Mouse (Mus musculus) CH12.LX (cell line): ENCODE results near the gene Golim4.

Experiments used
- CTCF ChIP-seq, 2 experiments: IDR thresholded peaks in 1 of 2; conservative IDR thresholded peaks in 1 of 2; 2 replicates each; pipeline ENCODE4 v1.5.1; 2011 to 2012; ENCODE audit warnings: low read depth in 2 of 2, low read length in 2 of 2, improper control_type of control experiment in 1 of 2, inconsistent platforms in 1 of 2, mild to moderate bottlenecking in 1 of 2, moderate library complexity in 1 of 2
- EP300 ChIP-seq: IDR thresholded peaks from 2 replicates; pipeline ENCODE4 v1.6.1; 2011; ENCODE audit warnings: low read length, improper control_type of control experiment
- HCFC1 ChIP-seq: IDR thresholded peaks from 2 replicates; pipeline ENCODE4 v1.6.1; 2012; ENCODE audit warnings: low read depth, mild to moderate bottlenecking, inconsistent platforms, low read length, improper control_type of control experiment
- MEF2A ChIP-seq: IDR thresholded peaks from 2 replicates; pipeline ENCODE4 v1.6.1; 2014; ENCODE audit warnings: low read depth, mild to moderate bottlenecking, inconsistent platforms, low read length, improper control_type of control experiment, borderline replicate concordance
- NRF1 ChIP-seq: IDR thresholded peaks from 2 replicates; pipeline ENCODE4 v1.6.1; 2014; ENCODE audit warnings: low read depth, mild to moderate bottlenecking, inconsistent platforms, low read length, improper control_type of control experiment, moderate library complexity
- POLR2A ChIP-seq: IDR thresholded peaks from 2 replicates; pipeline ENCODE4 v1.6.1; 2011; ENCODE audit warnings: low read depth, mild to moderate bottlenecking, improper control_type of control experiment, low read length
- RAD21 ChIP-seq: IDR thresholded peaks from 2 replicates; pipeline ENCODE4 v1.6.1; 2011; ENCODE audit warnings: low read depth, mild to moderate bottlenecking, low read length, improper control_type of control experiment, moderate library complexity
- TBP ChIP-seq: conservative IDR thresholded peaks from 2 replicates; pipeline ENCODE4 v1.6.1; 2011; ENCODE audit warnings: low read depth, low read length, improper control_type of control experiment
- USF1 ChIP-seq: IDR thresholded peaks from 2 replicates; pipeline ENCODE4 v1.6.1; 2014; ENCODE audit warnings: low read depth, mild to moderate bottlenecking, inconsistent platforms, low read length, improper control_type of control experiment
- USF2 ChIP-seq: conservative IDR thresholded peaks from 2 replicates; pipeline ENCODE4 v1.6.1; 2011; ENCODE audit warnings: low read depth, low read length, improper control_type of control experiment

- TF ChIP-seq EP300 (no peak), HCFC1 (no peak), USF2 (no peak), POLR2A (no peak), MEF2A (no peak), USF1 (no peak), RAD21 (peak; percentile 43), CTCF (conservative IDR thresholded peaks at IDR 0.05 in 1 of 2, IDR thresholded peaks at IDR 0.05 in 1 of 2; ENCODE audit: low read depth in 2 of 2, low read length in 2 of 2) (peak; percentile 41 to 81; a peak in 3 of 4 replicates), NRF1 (no peak), TBP (no peak)
These were observed 46.5 kb downstream of the Golim4 start for GRCm38 (mm10) chr3:75910257-75910656.
